Mouse (Mus musculus): ENCODE measurements around the gene Htra3. TPM values are rescaled to one million over a fixed set of nuclear protein-coding genes. Genes with fewer than 3 reads are reported as not detected.

Htra3 gene
- total RNA-seq, 2 experiments from 2014 or later, result 39.4 to 40.5 TPM

DNA sequence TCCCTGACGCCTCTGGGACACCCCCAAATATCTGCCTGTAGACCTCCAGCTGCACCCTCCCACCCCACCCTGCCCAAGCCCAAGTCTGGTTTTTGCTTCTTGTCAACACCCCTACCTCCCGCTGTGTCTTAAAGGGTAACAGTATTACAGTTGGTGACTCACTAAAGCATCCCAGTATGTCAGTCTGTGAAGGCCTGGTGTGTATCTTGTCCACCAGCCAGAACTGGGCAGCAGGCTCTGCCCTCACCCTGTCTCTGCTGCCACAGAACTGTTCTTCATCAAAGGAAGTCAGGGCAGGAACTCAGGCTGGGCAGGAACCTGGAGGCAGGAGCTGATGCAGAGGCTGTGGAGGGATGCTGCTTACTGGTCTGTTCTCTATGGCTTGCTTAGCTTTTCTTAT, 53.2 kb downstream of the Htra3 start:
- intact Hi-C loops (cut with DNase I), result no loop called here
- no peak for DNase-seq

DNA sequence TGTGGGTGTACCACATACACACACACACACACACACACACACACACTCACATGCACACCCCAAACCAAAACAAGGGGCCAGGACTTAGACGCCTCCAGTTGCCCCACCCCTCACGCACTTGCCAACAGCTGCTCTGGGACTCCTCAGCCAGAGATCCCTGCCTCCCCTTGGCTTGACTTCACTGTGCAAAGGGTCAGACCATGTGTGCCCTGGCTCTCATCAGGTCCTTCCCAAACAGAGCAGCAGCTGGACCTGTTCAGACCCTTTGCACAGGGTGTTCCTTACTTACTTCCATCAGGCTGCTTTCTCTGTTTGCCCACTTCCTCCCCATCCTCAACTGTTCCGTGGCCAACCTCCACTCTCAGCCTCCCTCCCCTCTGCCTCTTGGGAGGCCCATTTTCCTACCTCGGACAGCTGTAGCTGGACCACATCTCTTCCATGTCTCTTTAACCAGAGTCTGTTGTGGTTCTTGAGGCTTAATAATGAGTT, 54.8 kb downstream of the Htra3 start:
- intact Hi-C loops (cut with DNase I), result no loop called here
- DNase-seq, result peak; percentile 77 to 88

- DNase-seq, result no peak
- intact Hi-C loops (cut with DNase I), result no loop called here
These were observed 55.8 kb downstream of the Htra3 start for GRCm38 (mm10) chr5:35623831-35624230.

DNA sequence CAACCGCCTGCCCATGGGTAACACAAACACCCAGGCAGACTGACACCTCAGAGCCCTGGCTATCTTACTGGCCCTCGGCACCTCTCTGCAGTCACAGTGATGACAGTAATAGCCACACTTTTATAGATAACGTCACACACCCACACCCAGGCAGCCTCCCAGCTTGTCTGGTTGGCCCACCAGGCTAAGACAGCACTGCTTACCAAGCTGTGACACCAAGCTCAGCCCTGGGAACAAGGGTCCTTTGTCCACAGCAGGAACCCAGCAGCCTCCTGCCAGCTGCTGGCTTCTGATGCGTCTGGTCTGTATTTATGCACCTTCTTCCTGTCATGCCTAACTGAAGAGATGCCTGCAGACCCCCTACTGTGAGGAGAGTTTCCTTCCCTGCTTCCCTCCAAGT, 58.5 kb downstream of the Htra3 start:
- intact Hi-C loops (cut with DNase I), result no loop called here
- no peak for DNase-seq

- intact Hi-C loops (cut with DNase I), result no loop called here
- DNase-seq, result no peak
These were observed 62.6 kb downstream of the Htra3 start for GRCm38 (mm10) chr5:35616943-35617342.

DNA sequence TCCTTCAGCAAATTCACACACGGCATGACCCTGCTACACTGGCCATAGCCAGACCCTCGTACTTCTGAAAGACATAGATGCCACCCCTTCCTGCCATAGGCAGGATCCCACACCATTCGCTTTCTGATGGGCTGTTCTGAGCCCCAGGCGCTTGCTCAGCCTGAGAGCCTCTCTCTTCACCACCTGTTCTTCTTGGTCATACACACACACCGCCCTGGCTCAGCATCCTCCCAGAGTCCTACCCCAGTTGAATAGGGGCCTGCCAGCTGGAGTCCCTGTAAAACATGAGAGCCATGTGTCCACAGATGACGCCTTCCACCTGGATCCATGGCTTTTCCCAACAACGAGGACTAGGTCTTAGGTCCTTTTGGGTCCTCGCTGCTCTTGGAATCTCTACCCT, 66.9 kb downstream of the Htra3 start:
- no peak for DNase-seq
- intact Hi-C loops (cut with DNase I), result no loop called here

DNA sequence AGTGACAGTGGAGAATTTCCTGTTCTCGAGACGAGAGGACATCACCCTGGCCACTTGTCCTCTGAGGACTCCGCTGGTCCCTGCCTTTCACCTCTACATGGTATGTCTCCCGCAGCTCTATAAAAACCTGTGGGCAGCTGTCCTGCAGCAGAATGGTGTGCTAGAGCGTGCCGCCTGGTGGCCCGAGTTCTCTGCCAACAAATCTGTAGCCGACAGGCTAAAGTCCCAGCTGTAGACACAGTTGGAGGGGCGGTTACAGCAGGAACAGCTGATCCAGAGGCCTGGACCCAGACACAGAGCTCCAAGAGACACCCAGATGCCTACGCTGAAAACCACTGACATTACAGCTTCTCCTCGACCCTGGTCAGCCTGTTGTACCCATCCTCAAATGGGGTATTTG, 67.7 kb downstream of the Htra3 start:
- intact Hi-C loops (cut with DNase I), result no loop called here
- no peak for DNase-seq

DNA sequence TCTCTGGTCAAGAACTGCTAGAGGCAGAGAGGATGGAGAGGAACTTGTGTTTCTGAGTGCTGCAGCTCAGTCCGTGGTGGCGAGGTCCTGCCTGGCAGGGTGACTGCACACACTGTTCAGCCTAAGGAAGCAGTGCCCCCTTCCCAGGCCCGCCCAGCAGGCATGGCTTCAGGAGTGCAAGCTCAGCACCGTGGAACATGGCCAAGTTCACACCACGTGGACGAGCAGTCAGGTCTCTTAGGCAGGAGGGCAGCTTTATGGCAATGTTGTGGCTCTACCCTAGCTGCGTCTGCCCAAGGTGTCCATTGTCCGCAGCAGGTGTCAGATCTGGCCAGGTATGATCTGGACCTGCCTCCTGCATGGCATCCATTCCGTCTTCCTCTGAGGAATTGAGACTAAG, 68.4 kb downstream of the Htra3 start:
- no peak for DNase-seq
- intact Hi-C loops (cut with DNase I), result no loop called here

DNA sequence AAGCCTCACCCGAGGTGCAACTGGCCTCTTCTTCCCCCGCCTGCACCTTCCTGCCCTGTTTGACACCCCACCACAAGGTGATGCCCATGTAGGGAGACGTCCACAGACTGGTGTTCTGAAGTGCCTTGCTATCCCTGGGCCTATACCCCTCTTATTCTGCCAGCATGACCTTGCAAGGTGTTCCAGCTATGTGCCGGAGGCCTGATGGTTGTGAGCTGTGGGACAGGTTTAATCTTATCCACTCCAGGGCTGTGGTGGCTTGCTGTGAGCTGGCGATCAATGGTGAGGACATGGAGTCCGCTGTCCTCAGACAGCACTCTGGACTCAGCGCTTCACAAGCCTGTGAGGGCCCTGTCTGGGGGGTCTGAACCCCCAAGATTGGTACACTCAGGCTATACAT, 69.2 kb downstream of the Htra3 start:
- no peak for DNase-seq

GRCm38 (mm10) chr5:35609971-35610370, 69.6 kb downstream of the Htra3 start:
- intact Hi-C loops (cut with DNase I), result no loop called here
- no peak for DNase-seq

More for the DNA sequence above, 69.2 kb downstream of the Htra3 start:
- intact Hi-C loops (cut with DNase I), result no loop called here

- DNase-seq, result peak; percentile 70 to 79
- intact Hi-C loops (cut with DNase I), result no loop called here
These were observed 70.2 kb downstream of the Htra3 start for GRCm38 (mm10) chr5:35609381-35609780.

GRCm38 (mm10) chr5:35608559-35608958, 71.0 kb downstream of the Htra3 start:
- no peak for DNase-seq
- intact Hi-C loops (cut with DNase I), result no loop called here

GRCm38 (mm10) chr5:35607784-35608183, 71.8 kb downstream of the Htra3 start:
- intact Hi-C loops (cut with DNase I), result no loop called here
- DNase-seq, result no peak

DNA sequence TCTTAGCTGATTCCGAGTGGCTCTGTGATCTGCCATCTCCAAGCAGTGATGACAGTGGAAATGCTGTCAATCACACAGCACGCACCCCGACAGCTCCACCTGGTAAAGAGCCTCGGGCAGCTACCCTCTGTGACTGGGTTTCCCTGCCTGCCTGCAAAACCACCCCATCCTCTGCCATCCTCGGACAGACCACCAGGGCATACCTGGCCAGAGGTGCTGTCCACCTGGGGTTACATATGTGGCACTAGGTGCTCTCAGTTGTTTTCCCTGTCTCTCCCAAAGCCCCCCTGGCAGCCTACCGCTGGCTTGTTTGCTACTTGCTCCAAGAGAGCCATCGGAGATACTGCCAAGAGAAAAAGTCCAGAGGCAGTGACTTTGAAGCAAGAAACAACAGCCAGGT, 72.8 kb downstream of the Htra3 start:
- intact Hi-C loops (cut with DNase I), result no loop called here
- DNase-seq, result no peak

DNA sequence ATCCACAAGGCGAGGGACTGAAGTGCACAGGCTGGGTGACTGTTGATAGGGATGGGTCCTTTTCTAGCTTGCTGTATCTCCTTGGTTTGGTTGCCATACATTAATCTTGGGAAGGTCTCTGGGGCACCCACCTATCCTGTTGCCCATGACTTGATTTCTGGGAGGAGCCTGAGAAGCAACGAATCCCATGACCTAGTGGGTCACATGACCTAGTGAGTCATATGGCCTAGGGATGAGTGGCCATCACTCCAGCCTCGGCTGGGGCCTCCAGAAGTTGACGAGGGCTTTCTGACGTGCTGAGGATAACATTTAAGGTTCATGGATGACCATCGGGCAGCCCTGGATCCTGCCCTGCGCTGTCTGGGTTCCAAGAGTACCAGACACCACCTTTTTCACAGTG, 74.2 kb downstream of the Htra3 start:
- intact Hi-C loops (cut with DNase I), result no loop called here
- DNase-seq, result no peak

Other genes with a start within 250 kb of the Htra3 start
- 1 to 10 TPM in 1 of 2 experiments, under 1 TPM in 1; 0.92 to 1.4 TPM for gene Cpz, start 154.1 kb downstream of the Htra3 start, total RNA-seq (2021)
- 1 to 10 TPM; 1.4 to 1.5 TPM for gene Trmt44, start 104.7 kb downstream of the Htra3 start, total RNA-seq (2021)
- gene Acox3, start 96.7 kb downstream of the Htra3 start, total RNA-seq (2021), result 10 to 100 TPM; 16.5 to 17.8 TPM
- gene Sh3tc1, start 60.2 kb upstream of the Htra3 start, total RNA-seq (2021), result 1 to 10 TPM; 2.0 to 3.2 TPM
- gene Ablim2, start 78.1 kb upstream of the Htra3 start, total RNA-seq (2021), result 10 to 100 TPM; 36.6 to 37.1 TPM
- gene Afap1, start 213.5 kb upstream of the Htra3 start, total RNA-seq (2021), result 1 to 10 TPM; 6.3 to 6.9 TPM

Data from gastrocnemius, postnatal 36 days (tissue).